Mouse (Mus musculus) ES-E14 (cell line): ENCODE results near the gene Gsx2. TPM values are rescaled to one million over a fixed set of nuclear protein-coding genes. Genes with fewer than 3 reads are reported as not detected.
A peak's percentile ranks its signal among the peaks of the same experiment; 100 is the strongest.

Source experiments
- DNase-seq: peaks from one replicate; pipeline ENCODE4 v3.0.0-alpha.2; 2013; ENCODE audit warnings: low read depth, low spot score
- H3K27ac ChIP-seq: 2 replicates; pipeline ENCODE4 v1.5.1; 2012; ENCODE audit warnings: low read depth, mild to moderate bottlenecking, low read length, moderate library complexity, mixed read lengths; ENCODE audit not compliant: poor library complexity, insufficient read depth, severe bottlenecking
- H3K36me3 ChIP-seq: 2 replicates; pipeline ENCODE4 v1.6.1; 2012; ENCODE audit warnings: mild to moderate bottlenecking, low read length, moderate library complexity, mixed read lengths; ENCODE audit not compliant: control insufficient read depth, poor library complexity, insufficient read depth, severe bottlenecking
- H3K4me1 ChIP-seq, 2 experiments: fragments of 150-350 bp in 1 of 2; sonication (generic) in 1 of 2; 2 replicates each; pipeline ENCODE4 v1.6.1; 2012; ENCODE audit warnings: low read length in 2 of 2, mild to moderate bottlenecking in 1 of 2, mixed read lengths in 1 of 2; ENCODE audit not compliant: control insufficient read depth in 2 of 2, insufficient read depth in 2 of 2, poor library complexity in 1 of 2
- H3K4me3 ChIP-seq, 2 experiments: fragments of 150-350 bp in 1 of 2; sonication (generic) in 1 of 2; 2 replicates each; pipeline ENCODE4 v1.5.1; 2012; ENCODE audit warnings: low read length in 2 of 2, low read depth in 1 of 2, mild to moderate bottlenecking in 1 of 2, mixed read lengths in 1 of 2; ENCODE audit not compliant: insufficient read depth in 1 of 2, poor library complexity in 1 of 2, severe bottlenecking in 1 of 2
- H3K9ac ChIP-seq: 2 replicates; pipeline ENCODE4 v1.6.1; 2012; ENCODE audit warnings: low read depth, mild to moderate bottlenecking, low read length, mixed read lengths; ENCODE audit not compliant: poor library complexity, insufficient read depth, severe bottlenecking
- H3K9me3 ChIP-seq: fragments of 150-350 bp; sonication (generic); 2 replicates; pipeline ENCODE4 v1.6.1; 2012; ENCODE audit warnings: low read depth, mild to moderate bottlenecking, low read length; ENCODE audit not compliant: control insufficient read depth, insufficient read depth
- CHD2 ChIP-seq: IDR thresholded peaks from 2 replicates; pipeline ENCODE4 v1.6.1; 2014; ENCODE audit warnings: mild to moderate bottlenecking, low read depth, low read length, inconsistent platforms
- HCFC1 ChIP-seq: IDR thresholded peaks from 2 replicates; pipeline ENCODE4 v1.6.1; 2012; ENCODE audit warnings: low read length, inconsistent platforms, borderline replicate concordance; ENCODE audit not compliant: insufficient read depth
- MAFK ChIP-seq: IDR thresholded peaks from 2 replicates; pipeline ENCODE4 v1.6.1; 2014; ENCODE audit warnings: mild to moderate bottlenecking, low read depth, low read length, inconsistent platforms; ENCODE audit not compliant: insufficient read depth
- ZC3H11A ChIP-seq: IDR thresholded peaks from 2 replicates; pipeline ENCODE4 v1.6.1; 2012; ENCODE audit warnings: low read depth, mild to moderate bottlenecking, inconsistent platforms, low read length, borderline replicate concordance
- ZNF384 ChIP-seq: IDR thresholded peaks from 2 replicates; pipeline ENCODE4 v1.6.1; 2012; ENCODE audit warnings: low read depth, low read length, inconsistent platforms
- in situ Hi-C, 2 experiments: fragments of 600-800 bp; cut with MboI; formaldehyde crosslinking; loops; one replicate each; pipeline ENCODE4 v1.15.1; 2025; ENCODE audit warnings: low sequenced_read_pairs in 2 of 2, inconsistent platforms in 1 of 2; ENCODE audit not compliant: unreplicated experiment in 2 of 2
- total RNA-seq: library from RNA; depleted of rRNA; stranded (reverse); fragments of 300-350 nt; gene quantifications from 2 replicates; pipeline ENCODE4 v1.2.3, GENCODE M21; 2012

Gene Gsx2
- total RNA-seq, 1 experiment, result not detected

DNA sequence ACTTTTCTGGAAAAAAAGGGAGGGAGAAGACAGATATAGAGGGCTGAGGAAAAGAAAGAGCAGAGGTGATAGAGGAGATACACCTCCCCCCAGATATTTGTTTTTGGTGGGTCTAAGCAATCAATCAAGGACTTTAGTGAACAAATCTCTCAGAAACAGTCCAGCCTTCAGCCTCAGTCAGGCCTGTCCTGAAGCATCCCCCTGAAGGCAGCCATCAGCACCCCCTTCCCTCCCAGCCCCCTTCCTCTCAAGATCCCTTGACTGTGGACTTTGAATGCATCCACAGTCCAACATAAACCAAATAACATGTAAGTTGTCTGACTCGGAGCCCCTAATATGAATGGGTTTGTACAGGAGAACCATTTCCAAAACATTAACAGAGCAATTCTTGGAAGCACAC is 2.2 kb upstream of the Gsx2 start:
- in situ Hi-C loops, result loop anchor here in 1 of 2 experiments (5.0 kb wide), 1 partner anchor 79 kb away; the partner anchor contains the start of gene Pdgfra
- no peaks in the 10 kb centered on the region for H3K36me3 ChIP-seq
- DNase-seq, result no peak
- no peak overlapping the region for H3K4me3 ChIP-seq
- TF ChIP-seq ZC3H11A, result no peak
- no peak for TF ChIP-seq CHD2
- TF ChIP-seq HCFC1, result no peak
- TF ChIP-seq ZNF384, result no peak
- no peak for TF ChIP-seq MAFK
- H3K9me3 ChIP-seq, result no peaks in the 10 kb centered on the region
- H3K27ac ChIP-seq, result no peak overlapping the region
- H3K4me1 ChIP-seq, result peaks cover 0 to 4% of the 10 kb centered on the region in 2 experiments; a peak in 1 of 4 replicates
- H3K9ac ChIP-seq, result no peak overlapping the region

DNA sequence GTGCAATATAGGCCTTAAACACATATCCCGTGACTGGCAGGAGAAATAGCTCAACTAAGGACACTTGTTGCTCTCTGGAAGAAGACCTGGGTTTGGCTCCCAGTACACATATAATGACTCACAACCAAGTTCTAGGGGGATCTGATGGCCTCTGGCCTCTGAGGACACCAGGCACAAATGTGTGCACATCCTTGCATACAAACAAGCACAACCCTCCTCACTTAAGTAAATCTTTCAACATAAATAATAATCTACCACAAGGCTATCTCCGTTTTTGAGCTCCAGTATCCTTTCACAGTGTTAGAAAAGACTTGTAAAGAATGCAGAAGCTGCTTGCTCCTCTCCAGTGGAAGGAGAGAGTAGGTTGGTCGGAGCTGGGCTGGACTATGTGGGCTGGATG is 1.7 kb upstream of the Gsx2 start:
- no peaks in the 10 kb centered on the region for H3K36me3 ChIP-seq
- no peak overlapping the region for H3K27ac ChIP-seq
- in situ Hi-C loops, result loop anchor here in 1 of 2 experiments (5.0 kb wide), 1 partner anchor 79 kb away; the partner anchor contains the start of gene Pdgfra
- H3K9me3 ChIP-seq, result no peaks in the 10 kb centered on the region
- TF ChIP-seq HCFC1, result no peak
- no peak for TF ChIP-seq ZNF384
- no peak overlapping the region for H3K9ac ChIP-seq
- no peak overlapping the region for H3K4me3 ChIP-seq
- H3K4me1 ChIP-seq, result peaks cover 0 to 4% of the 10 kb centered on the region in 2 experiments; a peak in 1 of 4 replicates
- no peak for DNase-seq

DNA sequence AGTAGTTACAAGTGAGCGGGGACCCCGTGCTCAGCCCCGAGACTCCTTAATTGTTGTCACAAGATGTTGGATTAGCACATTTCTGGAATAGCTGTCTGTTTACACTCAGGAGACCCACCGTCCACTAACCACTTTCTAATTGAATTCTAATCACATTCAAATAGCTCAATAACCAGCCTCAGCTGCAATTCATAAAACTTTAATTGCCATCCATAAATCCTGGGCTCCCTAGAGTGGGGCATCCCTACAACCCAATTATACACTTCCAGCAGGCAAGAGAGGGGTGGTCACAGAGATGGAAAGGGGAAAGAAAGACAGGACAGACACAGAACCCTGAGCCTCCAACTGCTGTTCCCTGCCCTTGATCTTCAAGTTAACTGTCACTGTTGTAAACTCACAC is 1.3 kb upstream of the Gsx2 start:
- Histone ChIP-seq H3K27ac (no peak overlapping the region), H3K36me3 (no peaks in the 10 kb centered on the region), H3K4me1 (peaks cover 0 to 4% of the 10 kb centered on the region in 2 experiments; a peak in 1 of 4 replicates), H3K4me3 (no peak overlapping the region), H3K9ac (no peak overlapping the region), H3K9me3 (no peaks in the 10 kb centered on the region)
- DNase-seq, result no peak
- in situ Hi-C loops, result loop anchor here in 1 of 2 experiments (5.0 kb wide), 1 partner anchor 78 kb away; the partner anchor contains the start of gene Pdgfra
- TF ChIP-seq HCFC1, result no peak
- TF ChIP-seq MAFK, result no peak
- no peak for TF ChIP-seq ZNF384
- TF ChIP-seq ZC3H11A, result no peak
- no peak for TF ChIP-seq CHD2

DNA sequence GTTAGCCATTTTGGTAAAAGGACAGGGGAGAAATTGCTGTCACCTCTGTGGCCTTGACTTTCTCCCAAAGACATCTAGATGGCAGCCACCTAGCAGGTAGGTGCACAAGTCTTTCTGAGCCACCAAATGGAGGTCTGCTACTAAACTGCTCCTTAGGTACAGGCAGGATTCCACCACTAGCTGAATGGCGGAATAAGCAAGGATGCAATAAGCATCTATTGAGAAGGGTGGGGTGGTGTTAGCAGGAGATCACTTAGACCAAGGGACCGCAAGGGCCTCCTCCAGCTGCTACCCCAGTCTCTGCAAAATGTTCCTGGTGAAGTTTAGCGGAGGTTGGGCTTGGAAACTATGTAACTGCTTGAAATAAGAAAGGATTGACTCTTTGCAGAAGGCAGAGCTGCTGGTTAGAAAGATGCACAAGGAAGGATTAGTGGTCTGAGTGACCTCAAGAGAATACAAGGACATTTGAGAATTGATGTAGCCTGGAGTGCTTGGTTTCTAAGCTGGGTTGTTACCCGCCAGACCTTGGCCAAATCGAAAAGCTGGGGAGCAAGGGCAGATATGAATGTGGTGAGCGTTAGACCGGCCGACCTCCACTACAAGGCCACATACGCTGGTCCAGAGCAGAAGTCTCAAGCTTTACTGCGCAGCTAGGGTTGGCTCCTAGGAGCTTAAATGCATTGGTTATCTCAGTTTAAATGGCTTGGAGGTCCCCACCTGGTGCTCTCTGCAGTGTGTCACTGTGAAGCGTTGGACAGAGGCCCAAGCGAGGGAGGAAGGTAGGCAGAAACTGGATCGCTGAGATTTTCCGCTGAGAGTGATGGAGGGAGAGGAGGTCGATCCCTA is 641 bp upstream of the Gsx2 start:
- Histone ChIP-seq H3K9me3 (no peaks in the 10 kb centered on the region), H3K27ac (no peak overlapping the region), H3K4me3 (peak overlapping the region; percentile 41 to 54; a peak in 1 of 4 replicates), H3K4me1 (peaks cover 0 to 7% of the 10 kb centered on the region in 2 experiments; a peak in 1 of 4 replicates), H3K9ac (no peak overlapping the region), H3K36me3 (no peaks in the 10 kb centered on the region)
- in situ Hi-C loops, result loop anchor here (5.0 kb wide), 2 partner anchors 73 to 78 kb away; partner anchors contain the start of gene Pdgfra (in 1 of the 2)
- DNase-seq, result no peak
- TF ChIP-seq ZNF384 (no peak), ZC3H11A (no peak), MAFK (no peak), HCFC1 (no peak), CHD2 (no peak)
